Mouse (Mus musculus): ENCODE results near the gene Ptgr1. TPM values are rescaled to one million over a fixed set of nuclear protein-coding genes. Genes with fewer than 3 reads are reported as not detected.

Gene Ptgr1
- polyA plus RNA-seq, 1 experiment from 2014 or later, result 31.1 TPM

DNA sequence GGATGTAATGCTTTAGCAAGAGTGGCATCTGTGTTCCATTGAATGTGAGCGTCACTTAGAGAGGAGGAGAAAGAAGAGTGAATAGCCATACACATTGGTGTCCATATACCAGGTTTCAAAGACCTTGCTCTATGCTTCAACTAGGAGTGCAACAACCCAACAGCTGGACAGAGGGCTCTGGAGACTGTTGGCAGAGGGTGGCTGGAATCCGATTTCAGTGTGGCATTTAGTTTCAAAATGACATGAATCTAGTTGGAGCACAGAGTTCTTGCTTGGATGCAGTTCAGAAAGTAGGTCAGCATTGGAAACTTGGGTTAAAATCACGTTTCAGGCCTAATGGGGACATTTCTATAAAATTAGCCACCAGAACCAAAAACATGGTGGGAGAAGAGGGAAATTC lies 28.3 kb upstream of the Ptgr1 start:
- 91% methylated on average over 3 of the region's 3 CpGs for WGBS
- Histone ChIP-seq H3K4me3 (ENCODE audit: low read depth, low read length) (no peak overlapping the region), H3K9ac (ENCODE audit: low read depth, low read length) (no peak overlapping the region), H3K27me3 (replicated peaks; ENCODE audit: control insufficient read depth, insufficient read depth, low read length) (no peaks in the 10 kb centered on the region), H3K36me3 (ENCODE audit: control insufficient read depth, insufficient read depth) (peaks cover 16% of the 10 kb centered on the region), H3K4me1 (replicated peaks; ENCODE audit: control insufficient read depth, insufficient read depth, low read length) (no peaks in the 10 kb centered on the region), H3K4me2 (replicated peaks; ENCODE audit: low read depth) (no peak overlapping the region), H3K27ac (ENCODE audit: low read depth, low read length) (no peak overlapping the region), H3K9me3 (ENCODE audit: control insufficient read depth) (no peaks in the 10 kb centered on the region)
- TF ChIP-seq CTCF (IDR thresholded peaks at IDR 0.05; ENCODE audit: low read depth), result no peak
- ATAC-seq, result no peak

DNA sequence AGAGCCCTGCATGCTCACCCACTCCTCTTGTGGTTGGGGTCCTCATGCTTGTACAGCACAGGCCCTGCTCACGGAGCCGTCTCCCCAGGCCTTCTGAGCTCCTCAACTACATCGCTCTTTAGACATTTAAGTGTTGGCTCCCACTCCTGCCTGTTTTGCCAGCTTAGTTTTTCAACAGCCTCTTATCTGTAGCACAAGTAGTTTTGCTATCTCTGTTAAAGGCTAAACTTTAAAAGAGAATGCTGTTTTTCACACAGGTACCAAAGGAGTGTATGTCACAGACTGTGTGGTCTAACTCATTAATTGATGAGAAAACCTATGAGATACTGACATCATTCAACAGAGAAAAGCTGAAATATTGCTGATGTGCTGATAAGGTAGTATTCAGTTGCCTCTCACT lies 24.5 kb upstream of the Ptgr1 start:
- H3K27me3 ChIP-seq (replicated peaks; ENCODE audit: control insufficient read depth, insufficient read depth, low read length), result no peaks in the 10 kb centered on the region
- no peak overlapping the region for H3K4me3 ChIP-seq (ENCODE audit: low read depth, low read length)
- TF ChIP-seq CTCF (IDR thresholded peaks at IDR 0.05; ENCODE audit: low read depth), result no peak
- ATAC-seq, result no peak
- H3K9ac ChIP-seq (ENCODE audit: low read depth, low read length), result no peak overlapping the region
- no peak overlapping the region for H3K4me2 ChIP-seq (replicated peaks; ENCODE audit: low read depth)
- no peaks in the 10 kb centered on the region for H3K36me3 ChIP-seq (ENCODE audit: control insufficient read depth, insufficient read depth)
- 69% methylated on average over 3 of the region's 3 CpGs for WGBS
- no peak overlapping the region for H3K27ac ChIP-seq (ENCODE audit: low read depth, low read length)
- H3K4me1 ChIP-seq (replicated peaks; ENCODE audit: control insufficient read depth, insufficient read depth, low read length), result peaks cover 7% of the 10 kb centered on the region
- no peaks in the 10 kb centered on the region for H3K9me3 ChIP-seq (ENCODE audit: control insufficient read depth)

DNA sequence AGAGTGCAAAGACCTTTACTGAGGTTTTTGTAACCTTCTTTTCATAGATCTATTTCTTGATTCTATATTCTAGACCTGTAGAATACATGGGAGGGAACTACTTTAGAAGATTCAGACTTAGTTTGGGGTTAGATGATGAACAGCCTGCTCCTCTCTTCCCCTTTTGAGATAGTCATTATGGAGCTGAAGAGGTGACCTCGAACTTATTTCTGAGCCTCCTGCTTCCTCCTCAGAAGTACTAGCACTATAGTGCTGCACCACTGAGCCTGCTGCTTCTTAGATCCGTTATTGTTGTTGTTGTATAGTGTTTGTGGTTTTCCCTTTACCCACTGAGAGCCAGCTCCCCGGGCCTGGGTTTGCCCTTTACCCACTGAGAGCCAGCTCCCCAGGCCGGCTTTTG lies 22.8 kb upstream of the Ptgr1 start:
- 83% methylated on average over 4 of the region's 4 CpGs for WGBS
- H3K9me3 ChIP-seq (ENCODE audit: control insufficient read depth), result no peaks in the 10 kb centered on the region
- no peak overlapping the region for H3K4me3 ChIP-seq (ENCODE audit: low read depth, low read length)
- no peaks in the 10 kb centered on the region for H3K27me3 ChIP-seq (replicated peaks; ENCODE audit: control insufficient read depth, insufficient read depth, low read length)
- H3K4me2 ChIP-seq (replicated peaks; ENCODE audit: low read depth), result no peak overlapping the region
- H3K4me1 ChIP-seq (replicated peaks; ENCODE audit: control insufficient read depth, insufficient read depth, low read length), result peaks cover 7% of the 10 kb centered on the region
- no peak for ATAC-seq
- H3K9ac ChIP-seq (ENCODE audit: low read depth, low read length), result no peak overlapping the region
- H3K27ac ChIP-seq (ENCODE audit: low read depth, low read length), result no peak overlapping the region
- no peaks in the 10 kb centered on the region for H3K36me3 ChIP-seq (ENCODE audit: control insufficient read depth, insufficient read depth)
- TF ChIP-seq CTCF (IDR thresholded peaks at IDR 0.05; ENCODE audit: low read depth), result no peak

DNA sequence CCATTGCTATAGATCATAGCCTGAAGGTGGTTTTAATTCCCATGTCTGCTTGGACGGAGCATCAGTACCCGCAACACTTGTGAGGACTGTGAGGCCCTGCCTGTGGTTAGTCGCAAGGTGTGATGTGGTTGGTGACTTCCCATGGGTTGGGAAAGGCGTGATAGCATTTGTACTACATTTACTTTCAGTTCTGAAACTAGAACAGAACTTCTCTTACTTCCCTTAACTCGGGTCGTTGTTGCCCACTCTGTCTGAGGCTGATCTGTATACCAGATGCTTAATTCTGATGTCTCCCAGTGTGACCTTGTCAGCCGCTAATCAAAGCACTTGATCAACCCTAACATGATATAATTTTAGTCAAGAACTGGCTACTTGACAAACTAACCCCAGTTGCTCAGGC lies 22.3 kb upstream of the Ptgr1 start:
- no peaks in the 10 kb centered on the region for H3K27me3 ChIP-seq (replicated peaks; ENCODE audit: control insufficient read depth, insufficient read depth, low read length)
- no peaks in the 10 kb centered on the region for H3K9me3 ChIP-seq (ENCODE audit: control insufficient read depth)
- no peak for ATAC-seq
- H3K4me3 ChIP-seq (ENCODE audit: low read depth, low read length), result no peak overlapping the region
- no peaks in the 10 kb centered on the region for H3K36me3 ChIP-seq (ENCODE audit: control insufficient read depth, insufficient read depth)
- H3K27ac ChIP-seq (ENCODE audit: low read depth, low read length), result no peak overlapping the region
- H3K9ac ChIP-seq (ENCODE audit: low read depth, low read length), result no peak overlapping the region
- H3K4me1 ChIP-seq (replicated peaks; ENCODE audit: control insufficient read depth, insufficient read depth, low read length), result peaks cover 7% of the 10 kb centered on the region
- no peak overlapping the region for H3K4me2 ChIP-seq (replicated peaks; ENCODE audit: low read depth)
- WGBS, result 85% methylated on average over 7 of the region's 7 CpGs
- TF ChIP-seq CTCF (IDR thresholded peaks at IDR 0.05; ENCODE audit: low read depth), result no peak

DNA sequence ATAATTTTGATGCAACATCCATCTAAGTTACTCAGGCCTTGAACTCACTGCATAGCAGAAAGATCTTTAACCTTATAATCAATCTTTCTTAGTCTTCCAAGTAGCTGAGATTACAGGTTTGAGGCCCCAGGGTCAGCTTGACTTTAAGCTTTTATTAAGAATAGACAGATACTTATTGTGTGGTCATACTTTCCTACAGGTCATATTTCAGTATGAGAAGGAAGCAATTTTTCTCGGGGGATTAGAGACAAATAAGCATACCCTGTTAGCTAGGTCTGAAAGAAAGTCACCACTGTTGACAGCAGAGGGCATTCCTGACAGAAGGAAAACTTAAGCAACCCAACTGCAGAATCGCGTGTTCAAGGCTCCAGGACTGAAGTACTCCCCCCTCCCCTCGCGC lies 21.1 kb upstream of the Ptgr1 start:
- no peak overlapping the region for H3K4me3 ChIP-seq (ENCODE audit: low read depth, low read length)
- H3K9ac ChIP-seq (ENCODE audit: low read depth, low read length), result no peak overlapping the region
- H3K9me3 ChIP-seq (ENCODE audit: control insufficient read depth), result no peaks in the 10 kb centered on the region
- no peak overlapping the region for H3K27ac ChIP-seq (ENCODE audit: low read depth, low read length)
- peaks cover 7% of the 10 kb centered on the region for H3K4me1 ChIP-seq (replicated peaks; ENCODE audit: control insufficient read depth, insufficient read depth, low read length)
- TF ChIP-seq CTCF (IDR thresholded peaks at IDR 0.05; ENCODE audit: low read depth), result no peak
- H3K4me2 ChIP-seq (replicated peaks; ENCODE audit: low read depth), result no peak overlapping the region
- 80% methylated on average over 5 of the region's 5 CpGs for WGBS
- H3K27me3 ChIP-seq (replicated peaks; ENCODE audit: control insufficient read depth, insufficient read depth, low read length), result no peaks in the 10 kb centered on the region
- no peak for ATAC-seq
- no peaks in the 10 kb centered on the region for H3K36me3 ChIP-seq (ENCODE audit: control insufficient read depth, insufficient read depth)

DNA sequence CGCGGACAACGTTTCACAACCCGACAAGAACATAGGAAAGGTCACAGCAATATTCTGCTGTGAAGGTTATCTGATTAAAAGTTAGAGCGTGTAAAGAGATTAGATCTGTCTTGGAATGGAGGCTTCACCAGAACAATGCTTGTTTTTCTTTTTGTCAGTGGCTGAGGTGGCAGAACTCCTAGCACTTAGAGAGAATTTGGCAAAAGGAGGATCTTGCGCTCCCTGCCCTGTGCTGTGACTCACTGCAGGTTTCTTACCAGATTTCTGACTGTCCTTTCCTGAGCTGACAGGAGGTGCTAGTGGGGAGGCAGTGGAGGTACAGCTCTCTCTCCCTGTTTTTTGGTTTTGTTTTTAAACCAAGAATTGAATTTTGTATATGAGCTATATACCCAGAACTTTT lies 20.1 kb upstream of the Ptgr1 start:
- H3K27ac ChIP-seq (ENCODE audit: low read depth, low read length), result no peak overlapping the region
- no peak overlapping the region for H3K4me2 ChIP-seq (replicated peaks; ENCODE audit: low read depth)
- no peak overlapping the region for H3K4me3 ChIP-seq (ENCODE audit: low read depth, low read length)
- no peak overlapping the region for H3K9ac ChIP-seq (ENCODE audit: low read depth, low read length)
- ATAC-seq, result no peak
- H3K9me3 ChIP-seq (ENCODE audit: control insufficient read depth), result no peaks in the 10 kb centered on the region
- no peaks in the 10 kb centered on the region for H3K27me3 ChIP-seq (replicated peaks; ENCODE audit: control insufficient read depth, insufficient read depth, low read length)
- WGBS, result 80% methylated on average over 6 of the region's 6 CpGs
- TF ChIP-seq CTCF (IDR thresholded peaks at IDR 0.05; ENCODE audit: low read depth), result no peak
- no peaks in the 10 kb centered on the region for H3K36me3 ChIP-seq (ENCODE audit: control insufficient read depth, insufficient read depth)
- peaks cover 7% of the 10 kb centered on the region for H3K4me1 ChIP-seq (replicated peaks; ENCODE audit: control insufficient read depth, insufficient read depth, low read length)

DNA sequence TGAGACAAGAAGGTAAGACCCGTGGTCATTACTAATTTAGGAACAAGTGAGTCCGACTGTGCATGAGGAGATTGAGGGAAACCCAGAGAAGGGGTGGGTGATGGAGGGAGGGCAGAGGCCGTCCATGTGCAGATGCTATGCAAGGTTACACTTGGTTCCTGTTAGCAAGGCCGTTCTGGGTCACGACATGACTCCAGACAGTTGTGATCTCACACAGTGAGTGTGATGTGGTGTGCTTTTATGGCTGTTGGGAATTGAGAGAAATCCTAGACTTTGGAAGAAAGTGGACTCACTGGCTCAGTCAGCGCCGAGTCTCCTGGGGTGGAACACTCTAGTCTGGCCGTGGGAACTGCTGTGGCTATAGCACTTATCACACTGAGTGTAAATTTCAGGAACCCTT lies 19.3 kb upstream of the Ptgr1 start:
- Histone ChIP-seq H3K27ac (ENCODE audit: low read depth, low read length) (no peak overlapping the region), H3K9me3 (ENCODE audit: control insufficient read depth) (no peaks in the 10 kb centered on the region), H3K27me3 (replicated peaks; ENCODE audit: control insufficient read depth, insufficient read depth, low read length) (no peaks in the 10 kb centered on the region), H3K36me3 (ENCODE audit: control insufficient read depth, insufficient read depth) (no peaks in the 10 kb centered on the region), H3K9ac (ENCODE audit: low read depth, low read length) (no peak overlapping the region), H3K4me1 (replicated peaks; ENCODE audit: control insufficient read depth, insufficient read depth, low read length) (peaks cover 7% of the 10 kb centered on the region), H3K4me2 (replicated peaks; ENCODE audit: low read depth) (no peak overlapping the region), H3K4me3 (ENCODE audit: low read depth, low read length) (no peak overlapping the region)
- no peak for TF ChIP-seq CTCF (IDR thresholded peaks at IDR 0.05; ENCODE audit: low read depth)
- ATAC-seq, result no peak
- WGBS, result 73% methylated on average over 8 of the region's 8 CpGs

Measured in intestine, postnatal 0 days (tissue).